In the genomic region with DNA sequence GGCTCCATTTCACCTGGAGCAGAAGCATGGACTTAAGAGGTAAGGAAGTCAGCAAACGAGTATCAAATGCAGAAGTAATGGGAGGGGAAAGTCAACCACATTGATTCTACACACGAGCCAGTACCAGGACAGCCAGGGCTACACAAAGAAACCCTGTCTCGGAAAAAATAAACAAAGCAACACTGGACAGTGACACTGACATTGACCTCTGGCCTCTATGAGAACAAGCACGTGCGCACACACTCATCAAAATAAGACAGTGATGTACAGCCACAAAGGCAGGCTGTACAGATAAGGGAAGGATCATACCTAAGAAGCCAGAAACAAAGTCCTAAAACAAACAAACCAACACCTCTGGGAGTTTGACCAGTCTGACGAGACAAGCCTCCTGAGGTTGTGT, we compare ENCODE assay signal across 22 mouse cellular contexts.
"Had no signal": no experiment of that assay in that cellular context is flagged by ENCODE, and none has a peak within 500 bp of the region (broad histone marks: within the 10 kb centered on the region; RNA-seq: fewer than 3 reads in every experiment).

No protein-coding gene starts in this region.

- ATAC-seq: midbrain, embryonic 15.5 days had no signal

- H3K27me3 ChIP-seq: limb, embryonic 12.5 days; limb, embryonic 15.5 days; lung, embryonic 15.5 days; midbrain, embryonic 12.5 days; midbrain, embryonic 15.5 days; neural tube, embryonic 12.5 days; neural tube, embryonic 15.5 days; stomach, embryonic 15.5 days had no signal

- H3K9ac ChIP-seq: limb, embryonic 12.5 days; limb, embryonic 15.5 days; lung, embryonic 15.5 days; midbrain, embryonic 12.5 days; midbrain, embryonic 15.5 days; neural tube, embryonic 12.5 days; neural tube, embryonic 15.5 days; stomach, embryonic 15.5 days had no signal

- H3K9me3 ChIP-seq: limb, embryonic 12.5 days; limb, embryonic 15.5 days; lung, embryonic 15.5 days; midbrain, embryonic 12.5 days; midbrain, embryonic 15.5 days; neural tube, embryonic 12.5 days; neural tube, embryonic 15.5 days; stomach, embryonic 15.5 days had no signal

- H3K27ac ChIP-seq: limb, embryonic 12.5 days; limb, embryonic 15.5 days; lung, embryonic 15.5 days; macrophage; midbrain, embryonic 12.5 days; midbrain, embryonic 15.5 days; neural tube, embryonic 12.5 days; neural tube, embryonic 15.5 days; stomach, embryonic 15.5 days had no signal

- DNase-seq: kidney, adult 18-20 months; kidney, adult 9 months; kidney, postnatal 14 days; kidney, postnatal 4 days; left cerebral cortex, postnatal 4 days; lung, adult 18-20 months; lung, postnatal 14 days; retina, postnatal 1 day; right cerebral cortex, postnatal 25 days; spleen, adult 18-20 months; thymus, adult 2 months; thymus, postnatal 14 days; thymus, postnatal 4 days had no signal

- H3K4me2 ChIP-seq: limb, embryonic 12.5 days; limb, embryonic 15.5 days; lung, embryonic 15.5 days; midbrain, embryonic 12.5 days; midbrain, embryonic 15.5 days; neural tube, embryonic 12.5 days; neural tube, embryonic 15.5 days; stomach, embryonic 15.5 days had no signal

- H3K4me3 ChIP-seq: limb, embryonic 12.5 days; limb, embryonic 15.5 days; lung, embryonic 15.5 days; midbrain, embryonic 12.5 days; midbrain, embryonic 15.5 days; neural tube, embryonic 12.5 days; neural tube, embryonic 15.5 days; stomach, embryonic 15.5 days had no signal

- H3K36me3 ChIP-seq: limb, embryonic 15.5 days; lung, embryonic 15.5 days; midbrain, embryonic 12.5 days; midbrain, embryonic 15.5 days; neural tube, embryonic 12.5 days; neural tube, embryonic 15.5 days; stomach, embryonic 15.5 days had no signal

- H3K4me1 ChIP-seq: limb, embryonic 15.5 days; midbrain, embryonic 12.5 days; midbrain, embryonic 15.5 days; neural tube, embryonic 12.5 days; neural tube, embryonic 15.5 days had no signal
